Mouse (Mus musculus): ENCODE data around the gene Ano6. TPM values are rescaled to one million over a fixed set of nuclear protein-coding genes. Genes with fewer than 3 reads are reported as not detected.

The Ano6 gene
- total and polyA plus RNA-seq, 3 experiments: 14.1 to 19.6 (median 17.3) TPM

DNA sequence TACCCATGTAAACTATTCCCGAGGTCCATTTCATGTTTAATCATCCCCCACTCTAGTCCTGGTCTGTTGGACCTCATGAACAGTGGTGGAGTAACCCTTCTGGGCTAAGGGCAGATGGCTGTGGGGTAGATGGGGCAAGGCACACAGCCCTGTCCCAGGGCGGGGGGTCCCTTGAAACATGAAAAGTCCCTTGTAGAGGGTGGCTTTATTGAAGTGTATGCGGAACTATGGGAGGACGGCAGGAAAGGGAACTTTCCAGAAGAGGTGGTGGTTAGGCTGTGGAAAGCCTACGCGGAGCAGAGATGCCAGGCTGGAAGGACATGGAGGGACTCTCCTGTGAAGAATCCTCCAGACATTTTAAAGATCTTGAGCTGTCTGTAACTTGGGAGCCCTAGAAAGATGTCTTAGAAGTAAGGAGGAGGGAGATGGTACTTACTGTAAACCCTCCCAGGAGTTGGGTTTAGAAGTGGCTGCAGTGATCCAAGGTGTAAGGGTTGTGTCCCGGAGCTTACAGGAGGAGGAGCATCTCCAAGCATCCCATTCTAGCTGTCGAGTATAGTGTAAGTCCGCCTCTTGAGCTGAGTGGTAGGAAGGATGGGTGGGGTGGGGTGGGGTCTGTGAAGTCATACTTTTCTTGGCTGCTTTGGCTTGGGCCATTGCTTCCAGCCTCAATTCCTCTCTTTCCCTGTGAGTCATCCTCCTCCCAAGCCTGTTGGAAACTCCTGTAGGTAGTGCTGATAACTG is 3.3 kb downstream of the Ano6 start:
- WGBS: 73% methylated on average over 9 of the region's 9 CpGs
- peak overlapping the region; percentile 12; the same call in 1 of the 2 replicates for H3K27ac ChIP-seq
- peaks cover 4% of the 10 kb centered on the region for H3K36me3 ChIP-seq (ENCODE audit: control insufficient read depth, insufficient read depth, low read length)
- H3K27me3 ChIP-seq (ENCODE audit: control insufficient read depth, insufficient read depth, low read length): no peaks in the 10 kb centered on the region
- intact Hi-C loops (cut with DNase I): loop anchor here (10.0 kb wide), 1 partner anchor 491 kb away; the partner anchor contains the start of gene Arid2
- no peak for TF ChIP-seq CTCF (IDR thresholded peaks at IDR 0.05)
- no peak for TF ChIP-seq EP300 (IDR thresholded peaks at IDR 0.05; ENCODE audit: insufficient read depth, low read depth, low read length)
- TF ChIP-seq POLR2A (IDR thresholded peaks at IDR 0.05; ENCODE audit: insufficient read depth, low read depth, low read length): no peak
- H3K4me1 ChIP-seq (ENCODE audit: control insufficient read depth, insufficient read depth, low read length): peaks cover 10% of the 10 kb centered on the region
- H3K79me2 ChIP-seq (replicated peaks; ENCODE audit: control insufficient read depth, insufficient read depth, low read length): no peaks in the 10 kb centered on the region
- no peak for DNase-seq
- no peak overlapping the region for H3K9ac ChIP-seq (ENCODE audit: low read depth, low read length)
- no peak overlapping the region for H3K4me3 ChIP-seq

DNA sequence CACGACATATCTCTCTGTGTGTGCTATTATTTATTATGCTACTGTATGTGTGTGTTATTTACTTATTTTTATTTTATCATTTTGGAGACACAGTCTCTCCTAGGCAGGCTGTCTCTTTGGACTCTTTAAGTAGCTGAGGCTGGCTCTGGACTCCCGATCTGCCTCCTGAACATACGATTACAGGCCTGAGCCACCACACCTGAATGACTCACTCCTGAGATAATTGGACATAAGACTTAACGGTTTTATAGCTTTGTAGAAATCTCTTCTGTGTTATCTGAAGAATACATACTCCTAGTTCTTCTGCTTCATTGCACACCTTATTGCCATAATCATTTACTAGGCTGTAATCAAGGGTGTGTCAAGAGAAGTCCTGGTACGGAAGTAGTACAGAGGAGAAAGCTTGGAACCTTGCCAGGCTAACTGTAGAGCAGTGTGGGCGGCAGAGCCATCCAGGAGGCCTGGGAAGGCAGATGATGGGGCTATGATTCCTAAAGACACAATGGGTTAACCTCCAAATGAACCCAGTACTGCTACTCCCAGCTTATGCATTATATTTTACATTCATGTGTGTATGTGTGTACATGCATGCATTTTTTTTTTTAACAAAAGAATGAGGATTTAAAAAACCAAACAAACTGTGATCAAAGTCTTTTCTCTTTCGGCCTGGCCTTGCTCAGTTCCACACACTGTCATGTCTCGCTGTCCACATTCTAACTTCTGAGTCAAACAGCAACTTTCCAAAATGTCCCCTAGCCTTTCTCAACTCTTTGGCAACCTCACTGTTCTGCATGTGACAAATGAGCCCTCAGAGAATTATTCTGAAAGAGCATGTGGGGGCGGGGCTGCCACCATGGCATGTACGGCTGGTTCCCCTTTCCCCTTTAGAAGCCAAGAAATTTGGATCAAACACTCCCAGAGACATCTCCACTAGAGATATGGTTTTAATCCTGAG is 4.2 kb downstream of the Ano6 start:
- intact Hi-C loops (cut with DNase I): loop anchor here (10.0 kb wide), 1 partner anchor 490 kb away; the partner anchor contains the start of gene Arid2
- peak overlapping the region; percentile 20 for H3K27ac ChIP-seq
- peaks cover 10% of the 10 kb centered on the region for H3K4me1 ChIP-seq (ENCODE audit: control insufficient read depth, insufficient read depth, low read length)
- no peak overlapping the region for H3K4me3 ChIP-seq
- no peaks in the 10 kb centered on the region for H3K79me2 ChIP-seq (replicated peaks; ENCODE audit: control insufficient read depth, insufficient read depth, low read length)
- no peak for TF ChIP-seq EP300 (IDR thresholded peaks at IDR 0.05; ENCODE audit: insufficient read depth, low read depth, low read length)
- no peak for TF ChIP-seq CTCF (IDR thresholded peaks at IDR 0.05)
- TF ChIP-seq POLR2A (IDR thresholded peaks at IDR 0.05; ENCODE audit: insufficient read depth, low read depth, low read length): no peak
- H3K27me3 ChIP-seq (ENCODE audit: control insufficient read depth, insufficient read depth, low read length): no peaks in the 10 kb centered on the region
- DNase-seq: peak; percentile 45 to 56
- 49% methylated on average over 10 of the region's 10 CpGs for WGBS
- peaks cover 4% of the 10 kb centered on the region for H3K36me3 ChIP-seq (ENCODE audit: control insufficient read depth, insufficient read depth, low read length)
- H3K9ac ChIP-seq (ENCODE audit: low read depth, low read length): no peak overlapping the region

DNA sequence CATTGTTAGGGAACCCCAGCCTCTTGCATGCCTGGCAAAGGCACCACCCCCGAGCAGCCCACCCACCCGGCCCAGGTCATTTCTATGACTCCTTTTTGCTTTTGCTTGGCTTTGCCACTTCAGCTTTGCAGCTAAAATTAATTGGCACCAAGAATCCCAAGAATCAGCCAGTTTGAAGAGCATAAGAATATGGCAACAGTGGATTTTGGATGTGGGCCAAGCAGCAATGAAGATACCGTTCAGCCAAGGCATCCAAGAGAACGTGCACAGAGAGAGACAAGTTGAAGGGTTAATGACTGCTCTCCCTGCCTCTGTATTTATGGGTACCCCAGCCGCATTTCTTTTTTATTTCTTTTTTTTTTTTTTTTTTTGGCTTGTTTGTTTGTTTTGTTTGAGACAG is 5.4 kb downstream of the Ano6 start:
- WGBS: 68% methylated on average over 5 of the region's 5 CpGs
- Histone ChIP-seq H3K79me2 (replicated peaks; ENCODE audit: control insufficient read depth, insufficient read depth, low read length) (no peaks in the 10 kb centered on the region; the same call in 1 of the 2 replicates), H3K9ac (ENCODE audit: low read depth, low read length) (no peak overlapping the region), H3K36me3 (ENCODE audit: control insufficient read depth, insufficient read depth, low read length) (peaks cover 4% of the 10 kb centered on the region), H3K4me3 (no peak overlapping the region), H3K27me3 (ENCODE audit: control insufficient read depth, insufficient read depth, low read length) (no peaks in the 10 kb centered on the region), H3K4me1 (ENCODE audit: control insufficient read depth, insufficient read depth, low read length) (peaks cover 10% of the 10 kb centered on the region), H3K27ac (no peak overlapping the region)
- intact Hi-C loops (cut with DNase I): loop anchor here (10.0 kb wide), 1 partner anchor 489 kb away; the partner anchor contains the start of gene Arid2
- DNase-seq: no peak
- TF ChIP-seq POLR2A (IDR thresholded peaks at IDR 0.05; ENCODE audit: insufficient read depth, low read depth, low read length): no peak

DNA sequence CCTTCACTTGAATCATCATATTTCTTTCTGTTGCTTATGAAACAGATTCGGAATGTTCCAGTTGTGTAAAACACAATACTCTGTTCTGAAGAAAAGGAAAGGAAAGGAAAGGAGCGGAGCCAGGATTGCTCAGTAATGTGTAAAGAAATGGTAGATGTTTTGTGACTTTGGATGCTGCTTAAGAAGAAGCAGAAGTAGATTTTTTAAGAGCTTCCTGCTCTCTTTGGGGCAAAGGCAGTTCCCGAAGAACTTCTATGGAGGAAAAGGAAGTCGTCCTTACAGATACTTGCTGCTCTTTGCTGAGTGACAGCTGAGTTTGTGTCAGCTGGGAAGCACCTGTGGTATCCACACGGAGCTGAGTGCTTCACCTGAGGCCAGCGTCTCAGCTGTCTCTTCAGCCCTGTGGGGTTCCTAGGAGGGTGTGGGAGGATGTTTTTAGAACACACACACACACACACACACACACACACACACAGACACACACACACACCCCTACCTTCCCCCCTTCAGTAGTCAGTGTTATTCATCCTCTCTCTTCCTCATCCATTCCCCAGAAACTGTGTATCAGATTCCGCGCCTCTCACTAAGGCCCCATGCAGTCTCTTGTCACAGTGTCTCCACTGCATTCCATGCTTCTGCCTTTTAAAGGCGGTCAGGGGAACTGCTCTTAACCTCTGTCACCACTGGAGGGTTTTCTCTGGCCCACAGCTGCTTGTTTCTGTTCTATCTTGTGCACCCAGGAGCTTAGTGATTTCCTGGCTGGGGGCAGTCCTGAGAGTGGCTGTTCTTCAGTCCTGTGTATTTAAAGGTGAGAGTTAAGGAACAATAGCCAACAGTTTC is 6.7 kb downstream of the Ano6 start:
- H3K36me3 ChIP-seq (ENCODE audit: control insufficient read depth, insufficient read depth, low read length): peaks cover 4% of the 10 kb centered on the region
- no peak overlapping the region for H3K4me3 ChIP-seq
- H3K9ac ChIP-seq (ENCODE audit: low read depth, low read length): no peak overlapping the region
- WGBS: 50% methylated on average over 9 of the region's 9 CpGs
- intact Hi-C loops (cut with DNase I): loop anchor here (10.0 kb wide), 1 partner anchor 487 kb away; the partner anchor contains the start of gene Arid2
- no peak for DNase-seq
- TF ChIP-seq CTCF (IDR thresholded peaks at IDR 0.05): no peak
- no peak for TF ChIP-seq POLR2A (IDR thresholded peaks at IDR 0.05; ENCODE audit: insufficient read depth, low read depth, low read length)
- TF ChIP-seq EP300 (IDR thresholded peaks at IDR 0.05; ENCODE audit: insufficient read depth, low read depth, low read length): no peak
- no peaks in the 10 kb centered on the region; the same call in 1 of the 2 replicates for H3K79me2 ChIP-seq (replicated peaks; ENCODE audit: control insufficient read depth, insufficient read depth, low read length)
- H3K27me3 ChIP-seq (ENCODE audit: control insufficient read depth, insufficient read depth, low read length): no peaks in the 10 kb centered on the region
- no peak overlapping the region for H3K27ac ChIP-seq
- peaks cover 15% of the 10 kb centered on the region for H3K4me1 ChIP-seq (ENCODE audit: control insufficient read depth, insufficient read depth, low read length)

DNA sequence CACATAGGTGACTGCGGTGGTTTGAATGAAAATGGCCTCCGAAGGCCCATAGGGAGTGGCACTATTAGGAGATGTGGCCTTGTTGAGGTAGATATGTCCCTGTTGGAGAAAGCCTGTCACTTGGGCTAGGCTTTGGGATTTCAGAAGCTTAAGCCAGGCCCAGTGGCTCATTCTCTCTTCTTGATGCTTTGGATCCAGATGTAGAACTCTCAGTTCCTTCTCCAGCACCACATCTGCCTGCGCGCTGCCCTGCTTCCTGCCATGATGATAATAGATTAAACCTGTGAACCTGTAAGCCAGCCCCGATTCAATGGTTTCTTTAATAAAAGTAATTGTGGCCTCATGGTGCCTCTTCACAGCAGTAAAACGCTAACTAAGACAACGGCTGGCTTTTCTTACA is 7.6 kb downstream of the Ano6 start:
- Histone ChIP-seq H3K36me3 (ENCODE audit: control insufficient read depth, insufficient read depth, low read length) (peaks cover 4% of the 10 kb centered on the region), H3K27ac (no peak overlapping the region), H3K27me3 (ENCODE audit: control insufficient read depth, insufficient read depth, low read length) (no peaks in the 10 kb centered on the region), H3K79me2 (replicated peaks; ENCODE audit: control insufficient read depth, insufficient read depth, low read length) (no peaks in the 10 kb centered on the region; the same call in 1 of the 2 replicates), H3K4me1 (ENCODE audit: control insufficient read depth, insufficient read depth, low read length) (peaks cover 21% of the 10 kb centered on the region), H3K9ac (ENCODE audit: low read depth, low read length) (no peak overlapping the region), H3K4me3 (no peak overlapping the region)
- DNase-seq: no peak
- intact Hi-C loops (cut with DNase I): loop anchor here (10.0 kb wide), 1 partner anchor 487 kb away; the partner anchor contains the start of gene Arid2
- whole genome bisulfite sequencing: 74% methylated on average over 7 of the region's 7 CpGs
- no peak for TF ChIP-seq CTCF (IDR thresholded peaks at IDR 0.05)
- no peak for TF ChIP-seq EP300 (IDR thresholded peaks at IDR 0.05; ENCODE audit: insufficient read depth, low read depth, low read length)
- no peak for TF ChIP-seq POLR2A (IDR thresholded peaks at IDR 0.05; ENCODE audit: insufficient read depth, low read depth, low read length)
